Mouse (Mus musculus) adrenal gland, adult (tissue): ENCODE results near the gene Mab21l1.

Source experiments
- DNase-seq, 2 experiments: peaks; one replicate each; pipeline ENCODE4 v3.0.0; 2022 to 2023; ENCODE audit warnings: low spot score in 1 of 2; ENCODE audit not compliant: inconsistent age in 2 of 2

Gene Mab21l1

DNA sequence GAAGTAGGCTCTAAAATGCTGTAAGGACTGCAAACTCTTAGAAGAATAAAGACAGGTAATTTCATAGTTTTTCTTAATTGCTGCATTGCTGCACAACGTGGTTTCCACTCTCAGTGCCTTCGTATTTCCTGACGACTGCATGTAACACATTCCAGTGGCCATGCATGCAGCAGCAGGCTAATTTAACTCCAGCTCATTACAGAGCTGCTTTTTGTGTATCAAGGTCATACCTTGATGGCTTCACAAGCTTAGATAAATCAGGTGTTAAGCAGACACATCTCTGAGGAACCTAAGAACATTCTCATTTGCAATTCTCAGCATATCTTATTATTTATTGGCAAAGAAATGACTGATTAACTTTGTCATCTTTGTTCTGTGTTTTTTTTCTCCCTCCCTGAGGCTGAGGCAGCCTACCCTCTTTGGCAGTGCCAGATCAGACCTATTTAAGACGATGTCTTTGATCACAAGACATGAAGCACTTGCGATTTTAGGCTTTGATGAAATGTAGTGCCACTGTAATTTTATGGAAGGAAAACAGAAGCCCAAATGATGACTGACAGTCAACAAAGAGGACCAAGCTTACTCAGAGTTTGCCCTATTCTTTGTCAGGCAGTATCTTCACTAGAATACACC, 32.8 kb downstream of the Mab21l1 start:
- no peak for DNase-seq

DNA sequence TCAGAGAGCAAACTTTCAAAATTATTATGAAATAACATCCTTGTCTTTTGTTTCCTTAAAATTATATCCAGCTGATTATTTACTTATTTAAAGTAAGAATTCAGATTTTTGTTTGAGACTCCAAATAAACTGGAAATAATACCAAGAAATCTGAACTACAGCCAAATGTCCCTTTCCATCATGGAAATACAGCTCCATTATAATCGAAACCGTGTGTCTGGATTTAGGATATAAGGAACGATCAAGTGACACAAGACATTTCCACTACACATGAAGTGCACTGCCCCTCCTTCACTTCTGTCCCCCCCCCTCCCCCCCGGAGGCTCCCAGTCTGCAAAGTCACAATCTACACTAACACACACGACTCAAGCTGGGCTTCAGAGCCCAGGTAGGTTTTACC, 33.8 kb downstream of the Mab21l1 start:
- no peak for DNase-seq

DNA sequence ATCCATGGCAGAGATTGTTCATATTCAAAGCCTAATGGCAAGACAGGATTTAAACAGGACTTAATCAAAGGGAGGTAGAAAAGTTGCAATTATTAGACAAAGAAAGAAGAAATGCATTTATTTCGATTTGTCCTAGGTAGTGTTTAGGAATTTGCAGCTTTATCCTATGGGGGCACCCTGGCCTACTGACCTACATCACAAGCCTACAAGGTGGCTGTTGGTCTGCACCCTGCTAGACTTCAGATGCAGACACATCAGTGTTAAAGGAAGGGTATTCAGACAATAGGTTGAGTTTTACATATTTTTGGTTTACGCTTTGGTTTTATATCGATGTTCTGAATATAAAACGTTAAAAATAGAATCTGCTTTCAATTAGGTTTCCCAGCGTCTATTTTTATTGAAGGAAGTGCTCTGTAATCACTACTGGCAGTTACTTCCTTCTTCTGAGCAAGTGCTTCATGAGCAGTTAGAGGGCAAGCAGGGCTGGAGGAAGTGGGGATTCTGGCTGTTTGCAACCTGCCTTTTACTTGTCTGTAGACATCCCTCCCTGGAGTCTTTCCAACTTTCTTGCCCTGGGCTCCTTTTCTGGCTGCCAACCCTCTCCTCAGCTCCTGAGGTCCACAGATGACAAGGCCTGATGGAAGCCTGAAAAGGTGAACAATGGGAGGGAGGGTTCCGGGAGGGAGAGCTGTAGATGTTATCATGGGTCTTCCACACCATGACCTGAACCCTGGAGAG, 34.5 kb downstream of the Mab21l1 start:
- no peak for DNase-seq

DNA sequence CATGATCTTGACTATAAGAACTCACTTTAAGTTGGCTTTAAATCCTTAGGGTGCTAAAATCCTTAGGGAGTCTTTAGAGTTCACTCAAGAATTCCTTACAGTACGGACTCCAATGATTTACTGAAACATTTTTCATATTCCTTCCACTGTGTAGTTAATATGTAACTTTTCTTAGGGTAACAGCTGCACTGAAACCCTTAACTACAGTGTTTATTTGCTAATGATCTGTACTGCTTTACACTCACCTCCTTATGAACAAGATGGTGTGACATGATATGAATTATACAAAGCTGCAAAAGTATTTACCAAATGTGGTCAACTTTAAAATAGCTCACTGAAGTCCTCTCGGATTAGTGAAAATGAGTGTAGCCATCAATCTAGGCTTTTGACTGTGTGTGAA, 35.8 kb downstream of the Mab21l1 start:
- DNase-seq = no peak

DNA sequence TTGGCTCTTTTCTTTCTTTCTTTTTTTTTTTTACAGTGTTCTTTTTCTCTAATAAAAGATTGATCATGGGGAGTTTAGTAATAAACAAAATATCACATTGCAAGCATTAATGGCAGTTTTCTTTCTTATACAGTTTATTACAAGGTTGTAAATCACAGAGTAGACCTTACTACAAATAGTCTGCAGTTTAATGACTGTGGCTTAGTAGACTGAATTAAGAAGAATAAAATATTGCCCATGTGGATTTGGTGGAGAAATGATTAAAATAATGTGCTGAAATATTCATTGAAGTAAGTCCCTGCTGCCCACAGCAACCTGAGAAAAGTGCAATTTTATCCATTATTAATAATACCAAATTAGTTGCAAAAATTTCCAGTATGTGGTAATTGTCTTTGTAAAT, 37.3 kb downstream of the Mab21l1 start:
- DNase-seq = no peak

DNA sequence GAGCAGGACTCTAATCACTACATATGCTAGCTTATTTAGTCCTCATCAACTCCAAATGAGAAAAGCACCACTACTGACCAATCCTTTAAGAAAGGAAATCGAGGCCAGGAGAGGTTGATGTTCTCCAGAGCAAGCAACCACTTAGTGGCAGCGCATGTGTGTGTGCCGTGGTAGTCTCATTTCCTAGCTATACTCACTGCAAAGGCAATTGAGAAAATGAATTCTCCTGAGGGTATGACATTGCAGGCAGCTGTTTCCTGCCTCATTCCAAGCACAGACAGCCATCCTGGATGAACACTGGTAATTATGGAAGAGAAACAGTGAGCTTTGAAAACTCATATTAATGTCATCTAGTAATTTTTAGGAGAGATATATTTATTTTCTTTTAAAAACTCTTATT, 42.6 kb downstream of the Mab21l1 start:
- no peak for DNase-seq

DNA sequence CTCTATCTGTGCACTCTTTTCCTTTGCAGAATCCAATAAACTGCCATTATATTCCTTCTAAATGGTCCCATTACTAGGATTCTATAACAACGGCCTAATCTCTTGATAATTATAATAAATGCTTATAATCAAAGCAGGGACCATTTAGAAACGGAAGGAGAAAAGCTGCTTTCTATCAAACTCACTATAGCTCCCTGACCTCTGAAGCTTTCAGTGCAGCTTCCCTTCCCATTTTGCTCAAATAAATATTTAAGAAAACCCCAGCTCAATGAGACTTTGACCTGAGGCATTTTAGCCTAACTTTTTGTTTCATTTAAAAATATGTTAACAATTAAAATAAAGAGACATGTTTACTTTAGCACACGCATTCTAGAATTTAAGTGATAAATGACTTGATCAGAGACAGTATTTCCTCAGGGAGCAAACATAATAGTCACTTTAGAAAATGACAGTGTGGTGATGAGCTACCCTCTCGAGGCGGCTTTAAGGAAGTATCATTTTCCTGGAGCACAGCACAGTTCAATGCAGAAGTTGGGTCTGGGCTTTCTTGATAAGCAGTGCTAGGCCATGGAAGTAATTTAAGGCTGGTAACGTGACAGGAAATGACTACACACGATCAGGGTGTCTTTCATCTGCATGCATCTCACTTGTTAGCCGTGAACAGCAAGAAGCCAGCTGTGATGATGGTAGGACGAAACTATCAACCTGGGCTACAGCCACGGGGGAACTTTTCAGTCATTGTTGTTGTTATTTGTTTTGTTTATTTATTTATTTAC, 46.4 kb downstream of the Mab21l1 start:
- DNase-seq = peak in 1 of 2 experiments; percentile 34

DNA sequence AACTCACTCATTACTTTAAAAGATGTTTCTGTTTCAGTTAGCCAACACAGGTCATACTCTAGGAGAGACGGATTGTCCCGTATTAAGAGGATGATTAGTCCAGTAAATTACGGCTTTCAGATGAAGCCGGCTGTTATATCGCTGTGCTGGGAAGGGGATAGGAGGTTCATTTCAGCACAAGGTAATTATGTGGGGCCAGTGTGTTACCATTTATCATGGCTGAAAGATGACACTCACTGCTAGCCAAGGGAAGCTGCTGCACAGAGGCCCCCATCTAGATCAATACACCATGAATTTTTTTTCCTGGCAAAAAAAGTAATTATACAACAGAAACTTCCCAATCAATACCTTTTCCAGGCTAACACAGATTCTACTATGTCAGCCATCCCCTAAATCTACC, 47.9 kb downstream of the Mab21l1 start:
- no peak for DNase-seq
